Mouse (Mus musculus) retina, postnatal 7 days (tissue): ENCODE results near the gene Slc35g3.

Experiments
- DNase-seq: peaks from one replicate; pipeline ENCODE4 v3.0.0-alpha.2; 2012; ENCODE audit warnings: low read depth, low spot score

Slc35g3 gene

GRCm38 (mm10) chr11:69761868-69762267 lies at the start of gene Slc35g3:
Gene Slc35g3, minus strand, starts transcription at chr11:69761968.
- DNase-seq, result no peak

- DNase-seq, result no peak
Measured at GRCm38 (mm10) chr11:69810280-69810679, 48.5 kb upstream of the Slc35g3 start.

- no peak for DNase-seq
Measured at GRCm38 (mm10) chr11:69807641-69808040, 45.9 kb upstream of the Slc35g3 start.

GRCm38 (mm10) chr11:69806378-69806777 lies 44.6 kb upstream of the Slc35g3 start:
- no peak for DNase-seq

GRCm38 (mm10) chr11:69804972-69805909 lies 43.5 kb upstream of the Slc35g3 start, which contains the start of gene Tmem102:
Gene Tmem102, minus strand, starts transcription at chr11:69805624.
- DNase-seq, result no peak

GRCm38 (mm10) chr11:69804652-69804940 lies 42.8 kb upstream of the Slc35g3 start:
- DNase-seq, result no peak

GRCm38 (mm10) chr11:69803786-69804651 lies 42.3 kb upstream of the Slc35g3 start:
- DNase-seq, result peak; percentile 63

- no peak for DNase-seq
Measured at GRCm38 (mm10) chr11:69803328-69803727, 41.6 kb upstream of the Slc35g3 start.

GRCm38 (mm10) chr11:69802648-69803105 lies 40.9 kb upstream of the Slc35g3 start:
- DNase-seq, result peak; percentile 64

GRCm38 (mm10) chr11:69801379-69801977 lies 39.7 kb upstream of the Slc35g3 start, which contains the start of gene Fgf11:
Gene Fgf11, minus strand, starts transcription at chr11:69801857.
- no peak for DNase-seq

- DNase-seq, result peak; percentile 73
Measured at GRCm38 (mm10) chr11:69800392-69801197, 38.8 kb upstream of the Slc35g3 start.

GRCm38 (mm10) chr11:69800138-69800391 lies 38.3 kb upstream of the Slc35g3 start:
- DNase-seq, result no peak

GRCm38 (mm10) chr11:69799394-69800137 lies 37.8 kb upstream of the Slc35g3 start:
- DNase-seq, result no peak

- no peak for DNase-seq
Measured at GRCm38 (mm10) chr11:69797924-69798323, 36.2 kb upstream of the Slc35g3 start.

- DNase-seq, result no peak
Measured at GRCm38 (mm10) chr11:69795983-69796435, 34.2 kb upstream of the Slc35g3 start.

GRCm38 (mm10) chr11:69795168-69795982 lies 33.6 kb upstream of the Slc35g3 start, which contains the start of gene Chrnb1:
Gene Chrnb1, minus strand, starts transcription at chr11:69795943.
- DNase-seq, result peak; percentile 86

- DNase-seq, result no peak
Measured at GRCm38 (mm10) chr11:69793429-69793828, 31.7 kb upstream of the Slc35g3 start.

- DNase-seq, result no peak
Measured at GRCm38 (mm10) chr11:69791420-69791819, 29.7 kb upstream of the Slc35g3 start.

GRCm38 (mm10) chr11:69789431-69789830 lies 27.7 kb upstream of the Slc35g3 start:
- no peak for DNase-seq
